Mouse (Mus musculus) kidney, embryonic 14.5 days (tissue): ENCODE results near the gene Dnm1. TPM values are rescaled to one million over a fixed set of nuclear protein-coding genes. Genes with fewer than 3 reads are reported as not detected.

Experiments used
- ATAC-seq: fragments of 200-750 bp; cut with Nextera tagmentation; 2 replicates; pipeline ENCODE4 v1.8.0; 2017; ENCODE audit warnings: moderate number of reproducible peaks, mild to moderate bottlenecking, moderate TSS enrichment, moderate library complexity; ENCODE audit not compliant: low FRiP score, low TSS enrichment
- H3K27ac ChIP-seq: fragments of 300-500 bp; sonication (generic); 2 replicates; pipeline ENCODE4 v1.5.1; 2014; ENCODE audit warnings: low read depth, mild to moderate bottlenecking, low read length, moderate library complexity, mixed read lengths
- H3K27me3 ChIP-seq: fragments of 300-500 bp; sonication (generic); 2 replicates; pipeline ENCODE4 v1.6.1; 2014; ENCODE audit warnings: mild to moderate bottlenecking, low read length; ENCODE audit not compliant: control insufficient read depth, insufficient read depth
- H3K36me3 ChIP-seq: fragments of 300-500 bp; sonication (generic); 2 replicates; pipeline ENCODE4 v1.6.1; 2014; ENCODE audit warnings: low read length, mixed read lengths; ENCODE audit not compliant: control insufficient read depth, insufficient read depth
- H3K4me1 ChIP-seq: fragments of 300-500 bp; sonication (generic); 2 replicates; pipeline ENCODE4 v1.6.1; 2014; ENCODE audit warnings: low read length, mixed read lengths; ENCODE audit not compliant: control insufficient read depth, insufficient read depth
- H3K4me2 ChIP-seq: fragments of 300-500 bp; sonication (generic); replicated peaks from 2 replicates; pipeline ENCODE4 v1.6.1; 2014; ENCODE audit warnings: low read depth, mild to moderate bottlenecking, low read length
- H3K4me3 ChIP-seq: fragments of 300-500 bp; sonication (generic); 2 replicates; pipeline ENCODE4 v1.5.1; 2014; ENCODE audit warnings: mild to moderate bottlenecking, low read length
- H3K9ac ChIP-seq: fragments of 300-500 bp; sonication (generic); 2 replicates; pipeline ENCODE4 v1.6.1; 2014; ENCODE audit warnings: low read depth, mild to moderate bottlenecking, low read length, moderate library complexity
- H3K9me3 ChIP-seq: fragments of 300-500 bp; sonication (generic); 2 replicates; pipeline ENCODE4 v1.6.1; 2016; ENCODE audit warnings: low read length; ENCODE audit not compliant: control insufficient read depth
- WGBS: fragments of 180-500 bp; shearing (Covaris S2); extraction: QIAGEN DNeasy Blood & Tissue Kit; methylation state at CpG from one replicate; pipeline ENCODE4 v1.1.7; 2014; 5-methylcytosine and 5-hydroxymethylcytosine counted together
- microRNA-seq: library from miRNA; unstranded; fragments of <30 nt; microRNA quantifications from one replicate; pipeline ENCODE4, GENCODE M21; 2016
- polyA plus RNA-seq: library from polyadenylated mRNA; unstranded; fragments of >200 nt; fragmentation: Nextera tagmentation; extraction: Ambion mirVana; gene quantifications from 2 replicates; pipeline ENCODE4 v1.2.1, GENCODE M21; 2014

Gene Dnm1
- polyA plus RNA-seq, 1 experiment from 2014 or later = 11.5 TPM

DNA sequence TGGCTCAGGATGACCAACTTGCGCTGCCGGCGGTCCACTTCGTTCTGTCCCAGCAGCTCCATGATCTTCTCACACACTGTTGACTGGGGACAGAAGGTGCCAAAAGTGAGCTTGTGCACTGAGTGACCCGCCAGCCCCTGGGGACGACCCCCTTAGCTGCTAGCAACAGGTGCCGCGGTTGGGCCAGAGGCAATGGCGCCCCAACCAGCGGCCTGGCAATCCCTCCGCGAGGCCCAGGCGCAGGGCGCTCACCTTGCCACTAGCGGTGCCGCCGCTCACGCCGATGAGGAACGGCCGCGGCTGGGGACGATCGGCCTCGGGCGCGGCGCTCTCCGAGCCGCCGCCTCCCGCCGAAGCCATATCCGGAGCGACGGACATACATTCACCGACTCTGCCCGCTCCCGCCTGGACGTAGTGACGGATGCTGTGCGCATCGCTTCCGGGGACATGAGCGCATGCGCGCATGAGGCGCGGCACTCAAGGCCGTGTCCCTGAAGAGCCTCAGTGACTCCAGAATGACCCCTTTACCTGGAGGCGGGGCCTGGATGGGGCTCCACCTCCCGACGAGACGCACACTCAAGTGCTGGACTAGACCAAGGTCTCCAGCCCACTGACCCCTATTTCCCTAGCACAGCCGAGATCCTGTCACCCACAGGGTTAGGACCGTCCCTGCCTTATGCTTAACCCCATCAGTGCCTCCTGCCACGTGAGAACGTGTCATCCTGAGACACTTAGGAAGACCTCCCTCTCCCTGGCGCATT lies 93.3 kb downstream of the Dnm1 start, which contains the start of gene Uck1:
Gene Uck1 (minus strand): TSS at position 503 of the 761 bp plus-strand sequence.
- H3K4me1 ChIP-seq = peaks cover 7% of the 10 kb centered on the region
- peak within 1 kb of the TSS; percentile 48 for H3K27ac ChIP-seq
- no peaks in the 10 kb centered on the region for H3K27me3 ChIP-seq
- ATAC-seq = peak; percentile 89
- peak within 1 kb of the TSS; percentile 73 for H3K4me3 ChIP-seq
- peak within 1 kb of the TSS; percentile 79 for H3K9ac ChIP-seq
- peak within 1 kb of the TSS; percentile 79 for H3K4me2 ChIP-seq
- peaks cover 21% of the 10 kb centered on the region for H3K36me3 ChIP-seq
- H3K9me3 ChIP-seq = no peaks in the 10 kb centered on the region
- WGBS = 2% methylated on average over 59 of the region's 59 CpGs

DNA sequence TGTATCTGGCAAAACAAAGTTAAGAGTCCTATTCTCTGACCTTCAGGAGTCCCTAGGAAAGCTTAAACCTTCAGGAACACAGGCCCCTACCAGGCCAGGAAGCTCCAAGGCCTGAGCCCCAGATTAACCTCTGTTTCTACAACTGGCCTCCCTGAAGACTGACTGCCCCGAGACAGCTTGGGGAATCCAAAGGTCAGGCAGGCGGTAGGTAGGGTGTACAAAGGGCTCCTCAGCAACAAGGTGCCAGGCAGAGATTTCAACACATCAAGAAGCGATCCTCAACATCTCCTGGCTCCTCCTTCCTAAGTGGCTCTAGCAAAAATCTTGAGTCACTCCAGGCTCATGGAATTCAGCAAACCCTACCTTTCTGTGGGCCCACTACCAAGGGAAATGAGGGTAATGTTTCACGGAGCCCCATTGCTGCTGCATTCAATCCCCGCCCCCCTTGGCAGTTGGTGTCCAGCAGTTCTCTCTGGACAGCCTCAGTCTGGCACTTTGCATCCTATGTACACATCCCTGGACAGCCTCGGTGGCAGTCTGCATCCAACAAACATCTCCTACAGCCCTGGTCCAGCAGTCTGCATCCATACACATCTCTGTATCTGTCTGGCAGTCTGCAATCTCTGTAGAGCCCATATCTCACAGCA lies 94.1 kb downstream of the Dnm1 start:
- WGBS = 43% methylated on average over 6 of the region's 6 CpGs
- Histone ChIP-seq H3K9ac (peak overlapping the region; percentile 79), H3K27me3 (no peaks in the 10 kb centered on the region), H3K4me3 (peak overlapping the region; percentile 73), H3K9me3 (no peaks in the 10 kb centered on the region), H3K4me1 (peaks cover 7% of the 10 kb centered on the region), H3K36me3 (peaks cover 30% of the 10 kb centered on the region), H3K27ac (no peak overlapping the region; the same call in none of the 2 replicates), H3K4me2 (peak overlapping the region; percentile 79)
- ATAC-seq = no peak

Small RNA genes lying within 50 kb of the gene (microRNA-seq; reads per million reads assigned to microRNA genes)
- gene Gm23363 = not detected
- gene Mir199b = 246 reads per million, percentile 66 among the genes with 10 or more reads in this experiment

Other genes starting within 250 kb of the Dnm1 start
- gene Prrc2b, start 202.3 kb downstream of the Dnm1 start, polyA plus RNA-seq = 65.8 and 73.1 TPM in 2 replicates
- gene Pomt1, start 116.7 kb downstream of the Dnm1 start, polyA plus RNA-seq = 22.3 and 24.4 TPM in 2 replicates
- 64.1 and 64.3 TPM in 2 replicates for gene Uck1, start 93.2 kb downstream of the Dnm1 start, polyA plus RNA-seq
- 12.4 and 21.3 TPM in 2 replicates for gene Golga2, start 66.0 kb downstream of the Dnm1 start, polyA plus RNA-seq
- 142 and 529 TPM in 2 replicates for gene Swi5, start 65.3 kb downstream of the Dnm1 start, polyA plus RNA-seq
- gene Ciz1, start 1.0 kb downstream of the Dnm1 start, polyA plus RNA-seq = 36.2 and 50.3 TPM in 2 replicates
- gene 1110008P14Rik, start 28.6 kb upstream of the Dnm1 start, polyA plus RNA-seq = 50.1 and 52.0 TPM in 2 replicates
- 1.6 and 1.7 TPM in 2 replicates for gene Lcn2, start 34.9 kb upstream of the Dnm1 start, polyA plus RNA-seq
- 32.2 and 36.4 TPM in 2 replicates for gene Ptges2, start 42.6 kb upstream of the Dnm1 start, polyA plus RNA-seq
- gene Naif1, start 97.1 kb upstream of the Dnm1 start, polyA plus RNA-seq = 6.4 and 6.8 TPM in 2 replicates
- gene Slc25a25, start 98.1 kb upstream of the Dnm1 start, polyA plus RNA-seq = 10.7 and 14.8 TPM in 2 replicates
- gene Fam102a, start 182.0 kb upstream of the Dnm1 start, polyA plus RNA-seq = 12.2 and 16.9 TPM in 2 replicates
- gene Dpm2, start 217.5 kb upstream of the Dnm1 start, polyA plus RNA-seq = 105 and 126 TPM in 2 replicates
- 1.8 and 2.3 TPM in 2 replicates for gene Pip5kl1, start 221.5 kb upstream of the Dnm1 start, polyA plus RNA-seq
- 0.14 TPM in 1 of 2 replicates, not detected in the other for gene 9430097D07Rik, start 222.3 kb upstream of the Dnm1 start, polyA plus RNA-seq
- 15.6 and 20.0 TPM in 2 replicates for gene St6galnac4, start 233.8 kb upstream of the Dnm1 start, polyA plus RNA-seq
- 7.0 and 8.7 TPM in 2 replicates for gene St6galnac6, start 246.4 kb upstream of the Dnm1 start, polyA plus RNA-seq